Mouse (Mus musculus) intestine, postnatal 0 days (tissue): ENCODE data around the gene Faf2. TPM values are rescaled to one million over a fixed set of nuclear protein-coding genes. Genes with fewer than 3 reads are reported as not detected.
A peak's percentile ranks its signal among the peaks of the same experiment; 100 is the strongest.

Experiments used
- ATAC-seq: fragments of 200-750 bp; cut with Nextera tagmentation; 2 replicates; pipeline ENCODE4 v1.8.0; 2017; ENCODE audit warnings: mild to moderate bottlenecking, moderate TSS enrichment, moderate library complexity
- H3K27ac ChIP-seq: fragments of 300-500 bp; sonication (generic); 2 replicates; pipeline ENCODE4 v1.5.1; 2014; ENCODE audit warnings: mild to moderate bottlenecking, low read depth, low read length, moderate library complexity
- H3K27me3 ChIP-seq: fragments of 300-500 bp; sonication (generic); replicated peaks from 2 replicates; pipeline ENCODE4 v1.6.1; 2014; ENCODE audit warnings: low read length, mixed read lengths; ENCODE audit not compliant: control insufficient read depth, insufficient read depth
- H3K36me3 ChIP-seq: fragments of 300-500 bp; sonication (generic); 2 replicates; pipeline ENCODE4 v1.6.1; 2014; ENCODE audit warnings: mild to moderate bottlenecking, moderate library complexity; ENCODE audit not compliant: control insufficient read depth, insufficient read depth
- H3K4me1 ChIP-seq: fragments of 300-500 bp; sonication (generic); replicated peaks from 2 replicates; pipeline ENCODE4 v1.6.1; 2014; ENCODE audit warnings: antibody characterized with exemption, low read length, mixed read lengths; ENCODE audit not compliant: control insufficient read depth, insufficient read depth
- H3K4me2 ChIP-seq: fragments of 300-500 bp; sonication (generic); replicated peaks from 2 replicates; pipeline ENCODE4 v1.6.1; 2014; ENCODE audit warnings: low read depth, mild to moderate bottlenecking, moderate library complexity
- H3K4me3 ChIP-seq: fragments of 300-500 bp; sonication (generic); 2 replicates; pipeline ENCODE4 v1.5.1; 2014; ENCODE audit warnings: low read depth, low read length
- H3K9ac ChIP-seq: fragments of 300-500 bp; sonication (generic); 2 replicates; pipeline ENCODE4 v1.6.1; 2014; ENCODE audit warnings: mild to moderate bottlenecking, low read depth, low read length
- H3K9me3 ChIP-seq: fragments of 300-500 bp; sonication (generic); 2 replicates; pipeline ENCODE4 v1.6.1; 2016; ENCODE audit warnings: mixed run types; ENCODE audit not compliant: control insufficient read depth
- CTCF ChIP-seq: sonication (generic); IDR thresholded peaks from 2 replicates; pipeline ENCODE4 v1.5.1; 2016; ENCODE audit warnings: low read depth, mild to moderate bottlenecking, control low read depth, antibody characterized with exemption, moderate library complexity
- WGBS: fragments of 180-500 bp; shearing (Covaris S2); extraction: QIAGEN DNeasy Blood & Tissue Kit; methylation state at CpG from one replicate; pipeline ENCODE4 v1.1.7; 2014; 5-methylcytosine and 5-hydroxymethylcytosine counted together
- polyA plus RNA-seq: library from polyadenylated mRNA; unstranded; fragments of >200 nt; fragmentation: Nextera tagmentation; extraction: Ambion mirVana; gene quantifications from 2 replicates; pipeline ENCODE4 v1.2.1, GENCODE M21; 2015

Gene Faf2
- polyA plus RNA-seq: 43.9 and 45.9 TPM in 2 replicates

- H3K27ac ChIP-seq: peak within 1 kb of the TSS; percentile 80
- H3K27me3 ChIP-seq: no peaks in the 10 kb centered on the region
- ATAC-seq: peak; percentile 95
- 0 out of 2 replicates have a peak, but pooled peaks cover 2% of the 10 kb centered on the region for H3K4me1 ChIP-seq
- WGBS: 9% methylated on average over 44 of the region's 44 CpGs
- H3K4me3 ChIP-seq: peak within 1 kb of the TSS; percentile 95
- TF ChIP-seq CTCF: peak; percentile 98
- peak within 1 kb of the TSS; percentile 95 for H3K9ac ChIP-seq
- H3K4me2 ChIP-seq: peak within 1 kb of the TSS; percentile 77
- no peaks in the 10 kb centered on the region for H3K9me3 ChIP-seq
- H3K36me3 ChIP-seq: no peaks in the 10 kb centered on the region
Measured at GRCm38 (mm10) chr13:54621155-54621932, at the start of gene Faf2. Faf2 (plus strand) TSS chr13:54621784.

DNA sequence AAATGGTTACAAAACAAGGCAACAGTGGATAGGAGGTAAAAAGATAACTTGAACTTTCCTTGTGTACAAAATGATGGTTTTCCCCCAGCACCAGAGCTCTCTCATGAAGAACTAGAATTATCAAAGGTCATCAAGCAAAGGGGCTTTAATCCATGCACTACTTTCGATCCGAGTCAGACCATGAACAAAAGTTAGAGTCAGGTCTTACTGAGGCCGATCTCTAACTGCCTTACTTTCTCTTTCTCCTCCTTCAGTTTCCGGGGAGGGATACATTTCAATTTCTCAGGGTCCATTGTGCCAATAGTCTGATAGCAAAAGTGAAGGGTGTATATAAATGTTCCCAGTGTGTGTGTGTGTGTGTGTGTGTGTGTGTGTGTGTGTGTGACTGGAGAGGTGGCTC, 49.0 kb upstream of the Faf2 start:
- ATAC-seq: no peak
- 81% methylated on average over 4 of the region's 4 CpGs for WGBS

GRCm38 (mm10) chr13:54574854-54575481, 46.6 kb upstream of the Faf2 start, which contains the start of gene Arl10:
Arl10 (plus strand) TSS chr13:54575015.
- Histone ChIP-seq H3K4me3 (peak within 1 kb of the TSS; percentile 66), H3K9ac (peak within 1 kb of the TSS; percentile 64), H3K4me1 (0 out of 2 replicates have a peak, but pooled peaks cover 5% of the 10 kb centered on the region), H3K9me3 (no peaks in the 10 kb centered on the region), H3K27me3 (no peaks in the 10 kb centered on the region), H3K4me2 (peak within 1 kb of the TSS; percentile 74), H3K27ac (peak within 1 kb of the TSS; percentile 50), H3K36me3 (peaks cover 14% of the 10 kb centered on the region; the same call in 1 of the 2 replicates)
- peak; percentile 78 for ATAC-seq
- TF ChIP-seq CTCF: peak; percentile 53
- WGBS: under 1% methylated on average over 55 of the region's 55 CpGs

More for the DNA sequence above, 49.0 kb upstream of the Faf2 start:
- H3K36me3 ChIP-seq: peaks cover 11% of the 10 kb centered on the region; the same call in 1 of the 2 replicates
- H3K27me3 ChIP-seq: no peaks in the 10 kb centered on the region
- no peak overlapping the region for H3K4me2 ChIP-seq
- no peak overlapping the region for H3K4me3 ChIP-seq
- H3K9me3 ChIP-seq: no peaks in the 10 kb centered on the region
- no peak for TF ChIP-seq CTCF
- H3K27ac ChIP-seq: no peak overlapping the region
- H3K4me1 ChIP-seq: 0 out of 2 replicates have a peak, but pooled peaks cover 5% of the 10 kb centered on the region
- H3K9ac ChIP-seq: no peak overlapping the region

- H3K9ac ChIP-seq: peak overlapping the region; percentile 64
- H3K36me3 ChIP-seq: peaks cover 14% of the 10 kb centered on the region; the same call in 1 of the 2 replicates
- peak overlapping the region; percentile 66 for H3K4me3 ChIP-seq
- WGBS: 2% methylated on average over 19 of the region's 19 CpGs
- H3K9me3 ChIP-seq: no peaks in the 10 kb centered on the region
- H3K4me1 ChIP-seq: 0 out of 2 replicates have a peak, but pooled peaks cover 5% of the 10 kb centered on the region
- H3K27ac ChIP-seq: peak overlapping the region; percentile 50
- H3K4me2 ChIP-seq: peak overlapping the region; percentile 74
- no peaks in the 10 kb centered on the region for H3K27me3 ChIP-seq
- ATAC-seq: no peak
- TF ChIP-seq CTCF: no peak
Measured at GRCm38 (mm10) chr13:54575489-54575888, 46.1 kb upstream of the Faf2 start.

- Histone ChIP-seq H3K27me3 (no peaks in the 10 kb centered on the region), H3K27ac (no peak overlapping the region), H3K4me1 (peaks cover 5% of the 10 kb centered on the region; the same call in 1 of the 2 replicates), H3K9ac (no peak overlapping the region), H3K4me2 (no peak overlapping the region), H3K36me3 (peaks cover 22% of the 10 kb centered on the region; the same call in 1 of the 2 replicates), H3K4me3 (no peak overlapping the region), H3K9me3 (no peaks in the 10 kb centered on the region)
- no peak for TF ChIP-seq CTCF
- WGBS: 81% methylated on average over 21 of the region's 21 CpGs
- no peak for ATAC-seq
Measured at GRCm38 (mm10) chr13:54577652-54578507, 43.7 kb upstream of the Faf2 start.
